In genomic region chr17:73270871-73271796, GRCm38 (mm10) we compare ENCODE assay signal across 9 mouse cellular contexts.
DNase-seq lines count a peak whose midpoint lies in the region; ATAC-seq and TF ChIP-seq lines count a peak whose summit lies in the region.
"Had no signal": no experiment of that assay in that cellular context is flagged by ENCODE, and none has a peak within 500 bp of the region (broad histone marks: within the 10 kb centered on the region; RNA-seq: fewer than 3 reads in every experiment).

No protein-coding gene starts in this region.

- TF ChIP-seq CTCF in olfactory bulb, adult 2 months (IDR thresholded peaks at IDR 0.05; ENCODE audit: insufficient read depth, low read depth, low read length), result no peak

- no peaks in the 10 kb centered on the region for H3K36me3 ChIP-seq in hindbrain, embryonic 16.5 days (ENCODE audit: control insufficient read depth, insufficient read depth, low read length)
- H3K36me3 ChIP-seq: liver, embryonic 13.5 days had no signal

- ATAC-seq in frontal cortex, adult (ENCODE audit: low TSS enrichment), result peak; percentile 56
- peak; percentile 66 for ATAC-seq in hindbrain, embryonic 16.5 days

- no peak overlapping the region for H3K4me3 ChIP-seq in hindbrain, embryonic 16.5 days (ENCODE audit: low read length)
- H3K4me3 ChIP-seq in olfactory bulb, adult 2 months (ENCODE audit: insufficient read depth, low read depth, low read length), result no peak overlapping the region
- H3K4me3 ChIP-seq: liver, embryonic 13.5 days had no signal

- no peak overlapping the region for H3K9ac ChIP-seq in hindbrain, embryonic 16.5 days (ENCODE audit: low read depth, low read length)
- H3K9ac ChIP-seq: liver, embryonic 13.5 days had no signal

- H3K4me2 ChIP-seq in hindbrain, embryonic 16.5 days (ENCODE audit: low read length), result no peak overlapping the region
- H3K4me2 ChIP-seq: liver, embryonic 13.5 days had no signal

- WGBS in hindbrain, embryonic 16.5 days, result 70% methylated on average over 15 of the region's 15 CpGs
- WGBS in olfactory bulb, adult 2 months, result 75% methylated on average over 15 of the region's 15 CpGs

- TF ChIP-seq POLR2A in olfactory bulb, adult 2 months (IDR thresholded peaks at IDR 0.05; ENCODE audit: insufficient read depth, low read depth, low read length), result no peak

- H3K27me3 ChIP-seq in hindbrain, embryonic 16.5 days (replicated peaks; ENCODE audit: control insufficient read depth, insufficient read depth, low read length), result no peaks in the 10 kb centered on the region
- H3K27me3 ChIP-seq: liver, embryonic 13.5 days had no signal

- H3K4me1 ChIP-seq in hindbrain, embryonic 16.5 days (ENCODE audit: control insufficient read depth, insufficient read depth, low read depth, low read length), result peaks cover 7% of the 10 kb centered on the region
- H3K4me1 ChIP-seq in olfactory bulb, adult 2 months (ENCODE audit: control insufficient read depth, insufficient read depth, low read length), result peaks cover 17% of the 10 kb centered on the region
- H3K4me1 ChIP-seq: liver, embryonic 13.5 days had no signal

- no peaks in the 10 kb centered on the region for H3K9me3 ChIP-seq in hindbrain, embryonic 16.5 days (ENCODE audit: control insufficient read depth, low read length)
- H3K9me3 ChIP-seq: liver, embryonic 13.5 days had no signal

- DNase-seq in frontal cortex, postnatal 36 days (ENCODE audit: low spot score in 2 of 2), result no peak
- peak; percentile 14 for DNase-seq in right cerebral cortex, postnatal 4 days
- no peak for DNase-seq in right cerebral cortex, postnatal 25 days
- DNase-seq in gastrocnemius, postnatal 14 days, result no peak
- DNase-seq in lung, postnatal 10 days, result no peak
- DNase-seq: liver, embryonic 13.5 days had no signal

- peak overlapping the region; percentile 41 for H3K27ac ChIP-seq in hindbrain, embryonic 16.5 days (ENCODE audit: low read depth, low read length)
- H3K27ac ChIP-seq in olfactory bulb, adult 2 months (ENCODE audit: insufficient read depth, low read depth, low read length), result peak overlapping the region; percentile 38
- H3K27ac ChIP-seq: liver, embryonic 13.5 days had no signal

- intact Hi-C loops in gastrocnemius, postnatal 14 days (cut with DNase I; ENCODE audit: low total_unique reads), result no loop called here
